Mouse (Mus musculus): ENCODE measurements around the gene Myzap. TPM values are rescaled to one million over a fixed set of nuclear protein-coding genes. Genes with fewer than 3 reads are reported as not detected.
A peak's percentile ranks its signal among the peaks of the same experiment; 100 is the strongest.

Gene Myzap
- polyA plus RNA-seq, 1 experiment from 2014 or later: 7.9 TPM

DNA sequence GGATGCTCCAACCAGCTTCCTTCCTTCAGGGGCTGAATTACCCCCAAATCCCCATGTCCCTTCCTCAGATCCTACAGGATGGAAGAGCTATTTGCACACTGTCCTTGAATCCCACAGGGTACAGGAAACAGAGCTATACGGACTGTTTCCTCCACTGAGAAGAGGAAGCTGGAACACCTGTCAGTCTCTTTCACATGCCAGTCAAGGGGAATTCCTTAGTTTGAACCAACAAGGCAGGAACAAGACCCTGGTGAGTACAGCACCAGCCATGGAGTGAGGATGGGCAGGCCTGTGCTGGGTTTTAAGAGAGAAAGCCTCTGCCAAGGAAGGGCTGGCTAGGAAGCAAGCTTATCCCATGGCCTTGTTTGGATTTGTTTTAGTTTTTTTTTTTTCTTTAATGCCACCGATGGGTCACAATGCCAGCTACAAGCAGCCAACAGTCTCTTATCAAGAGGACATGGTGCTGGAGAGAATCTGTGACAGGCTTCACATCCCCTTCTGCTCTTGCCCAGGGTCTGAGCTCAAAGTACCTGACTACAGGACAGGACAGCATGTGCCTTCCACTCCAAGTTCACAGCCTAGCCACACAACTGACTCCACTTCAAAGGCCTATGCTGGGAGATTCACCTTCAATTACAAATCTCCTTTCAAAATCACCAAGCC lies 3.1 kb downstream of the Myzap start:
- H3K9ac ChIP-seq (ENCODE audit: low read depth, low read length): no peak overlapping the region
- H3K27ac ChIP-seq (ENCODE audit: low read length): 0 out of 2 replicates have a peak overlapping the region, but pooled peaks have one; percentile 14
- peaks cover 8% of the 10 kb centered on the region for H3K4me1 ChIP-seq (ENCODE audit: control insufficient read depth, insufficient read depth, low read length)
- no peaks in the 10 kb centered on the region for H3K36me3 ChIP-seq (ENCODE audit: control insufficient read depth, insufficient read depth, low read length)
- no peaks in the 10 kb centered on the region for H3K9me3 ChIP-seq (ENCODE audit: control insufficient read depth, low read length)
- ATAC-seq: no peak
- no peak overlapping the region for H3K4me2 ChIP-seq (ENCODE audit: low read depth, low read length)
- H3K4me3 ChIP-seq (ENCODE audit: low read length): no peak overlapping the region
- H3K27me3 ChIP-seq (replicated peaks; ENCODE audit: control insufficient read depth, insufficient read depth, low read length): no peaks in the 10 kb centered on the region
- WGBS: 68% methylated on average over 2 of the region's 2 CpGs

GRCm38 (mm10) chr9:71586408-71586807 lies 5.8 kb downstream of the Myzap start:
- H3K36me3 ChIP-seq (ENCODE audit: control insufficient read depth, insufficient read depth, low read length): no peaks in the 10 kb centered on the region
- 46% methylated on average over 3 of the region's 3 CpGs for WGBS
- H3K27me3 ChIP-seq (replicated peaks; ENCODE audit: control insufficient read depth, insufficient read depth, low read length): no peaks in the 10 kb centered on the region
- H3K9ac ChIP-seq (ENCODE audit: low read depth, low read length): no peak overlapping the region
- no peaks in the 10 kb centered on the region for H3K4me1 ChIP-seq (ENCODE audit: control insufficient read depth, insufficient read depth, low read length)
- ATAC-seq: 0 out of 2 replicates have a peak, but pooled peaks have one; percentile 45
- H3K4me2 ChIP-seq (ENCODE audit: low read depth, low read length): no peak overlapping the region
- H3K27ac ChIP-seq (ENCODE audit: low read length): no peak overlapping the region
- H3K4me3 ChIP-seq (ENCODE audit: low read length): no peak overlapping the region
- H3K9me3 ChIP-seq (ENCODE audit: control insufficient read depth, low read length): no peaks in the 10 kb centered on the region

DNA sequence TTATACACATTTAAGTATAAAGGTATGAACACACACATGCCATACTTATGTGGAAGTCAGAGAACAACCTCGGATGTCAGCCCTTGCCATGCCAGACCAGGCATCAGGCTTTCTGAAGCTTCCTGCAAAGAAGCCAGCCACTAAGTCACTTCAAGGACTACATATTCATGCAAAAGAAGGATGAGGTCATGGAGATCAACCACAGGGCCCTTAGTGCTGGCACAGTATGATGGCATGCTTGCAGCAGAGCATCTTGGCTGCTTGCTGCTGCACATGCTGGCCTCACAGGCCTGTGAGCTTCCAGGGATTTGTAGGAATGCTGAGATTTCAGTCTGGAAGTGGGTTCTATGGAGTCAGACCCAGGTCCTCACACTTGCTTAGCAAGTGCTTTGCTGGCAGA lies 9.4 kb downstream of the Myzap start:
- Histone ChIP-seq H3K9me3 (ENCODE audit: control insufficient read depth, low read length) (no peaks in the 10 kb centered on the region), H3K4me1 (ENCODE audit: control insufficient read depth, insufficient read depth, low read length) (no peaks in the 10 kb centered on the region), H3K36me3 (ENCODE audit: control insufficient read depth, insufficient read depth, low read length) (no peaks in the 10 kb centered on the region), H3K27me3 (replicated peaks; ENCODE audit: control insufficient read depth, insufficient read depth, low read length) (no peaks in the 10 kb centered on the region), H3K4me3 (ENCODE audit: low read length) (no peak overlapping the region), H3K9ac (ENCODE audit: low read depth, low read length) (no peak overlapping the region), H3K27ac (ENCODE audit: low read length) (no peak overlapping the region), H3K4me2 (ENCODE audit: low read depth, low read length) (no peak overlapping the region)
- ATAC-seq: no peak
- 79% methylated on average over 1 of the region's 1 CpGs for WGBS

DNA sequence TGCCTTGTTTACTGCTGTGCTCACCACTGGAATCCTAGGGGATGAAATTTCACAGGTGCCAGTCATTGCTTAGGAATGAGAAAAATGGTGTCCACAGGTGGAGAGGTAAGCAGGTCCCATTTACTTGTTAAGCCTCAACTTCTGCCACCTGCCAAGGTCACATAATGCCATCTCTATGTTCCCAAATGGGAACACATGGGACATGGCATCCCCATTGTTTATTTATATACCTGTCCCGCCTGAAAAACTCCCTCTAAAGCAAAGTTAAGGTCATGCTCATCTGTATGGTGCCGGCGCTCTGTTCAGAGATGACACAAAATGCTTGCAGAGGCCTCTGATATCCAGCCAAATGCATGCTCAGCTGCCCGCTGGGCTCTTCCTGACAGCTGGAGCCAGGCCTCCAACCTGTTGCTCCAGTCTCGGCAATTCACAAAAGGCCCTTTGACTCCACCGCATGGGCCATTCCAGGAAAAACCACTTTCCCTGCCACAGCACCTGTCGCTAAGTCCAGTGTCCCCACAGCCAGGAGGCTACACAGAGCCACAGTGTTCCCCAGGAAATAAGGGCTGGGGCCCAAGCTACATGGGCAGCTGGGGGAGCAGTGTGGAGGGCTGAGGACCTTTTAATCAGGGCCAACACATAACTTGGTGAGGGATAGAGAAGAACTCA lies 13.1 kb downstream of the Myzap start:
- H3K9me3 ChIP-seq (ENCODE audit: control insufficient read depth, low read length): no peaks in the 10 kb centered on the region
- WGBS: 48% methylated on average over 7 of the region's 7 CpGs
- H3K9ac ChIP-seq (ENCODE audit: low read depth, low read length): no peak overlapping the region
- no peak overlapping the region for H3K4me3 ChIP-seq (ENCODE audit: low read length)
- no peaks in the 10 kb centered on the region for H3K4me1 ChIP-seq (ENCODE audit: control insufficient read depth, insufficient read depth, low read length)
- peak; percentile 85 for ATAC-seq
- H3K4me2 ChIP-seq (ENCODE audit: low read depth, low read length): no peak overlapping the region
- no peaks in the 10 kb centered on the region for H3K36me3 ChIP-seq (ENCODE audit: control insufficient read depth, insufficient read depth, low read length)
- H3K27me3 ChIP-seq (replicated peaks; ENCODE audit: control insufficient read depth, insufficient read depth, low read length): no peaks in the 10 kb centered on the region
- no peak overlapping the region for H3K27ac ChIP-seq (ENCODE audit: low read length)

DNA sequence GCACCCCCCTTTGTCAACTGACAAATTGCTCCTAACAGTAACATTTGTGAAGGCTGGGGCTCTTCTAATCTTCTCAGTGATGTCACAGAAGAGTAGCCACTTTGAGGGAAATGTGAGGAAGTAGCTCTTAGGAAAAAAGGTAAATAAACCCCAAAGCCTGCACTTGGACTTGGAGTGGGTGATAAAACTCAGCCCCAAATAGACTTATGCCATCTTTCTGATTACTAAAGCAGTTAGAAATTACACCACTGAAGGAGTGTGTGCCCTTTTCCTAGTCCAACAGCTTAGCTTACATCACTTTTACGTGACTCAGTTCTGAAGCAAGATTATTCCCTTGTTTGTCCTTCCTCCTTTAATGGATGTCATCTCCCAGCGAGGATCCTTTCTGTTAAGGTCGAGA lies 17.7 kb downstream of the Myzap start:
- no peak overlapping the region for H3K4me2 ChIP-seq (ENCODE audit: low read depth, low read length)
- no peak for ATAC-seq
- 76% methylated on average over 3 of the region's 3 CpGs for WGBS
- H3K36me3 ChIP-seq (ENCODE audit: control insufficient read depth, insufficient read depth, low read length): no peaks in the 10 kb centered on the region
- no peaks in the 10 kb centered on the region for H3K9me3 ChIP-seq (ENCODE audit: control insufficient read depth, low read length)
- H3K9ac ChIP-seq (ENCODE audit: low read depth, low read length): no peak overlapping the region
- H3K27me3 ChIP-seq (replicated peaks; ENCODE audit: control insufficient read depth, insufficient read depth, low read length): no peaks in the 10 kb centered on the region
- peaks cover 4% of the 10 kb centered on the region for H3K4me1 ChIP-seq (ENCODE audit: control insufficient read depth, insufficient read depth, low read length)
- H3K4me3 ChIP-seq (ENCODE audit: low read length): no peak overlapping the region
- H3K27ac ChIP-seq (ENCODE audit: low read length): no peak overlapping the region

DNA sequence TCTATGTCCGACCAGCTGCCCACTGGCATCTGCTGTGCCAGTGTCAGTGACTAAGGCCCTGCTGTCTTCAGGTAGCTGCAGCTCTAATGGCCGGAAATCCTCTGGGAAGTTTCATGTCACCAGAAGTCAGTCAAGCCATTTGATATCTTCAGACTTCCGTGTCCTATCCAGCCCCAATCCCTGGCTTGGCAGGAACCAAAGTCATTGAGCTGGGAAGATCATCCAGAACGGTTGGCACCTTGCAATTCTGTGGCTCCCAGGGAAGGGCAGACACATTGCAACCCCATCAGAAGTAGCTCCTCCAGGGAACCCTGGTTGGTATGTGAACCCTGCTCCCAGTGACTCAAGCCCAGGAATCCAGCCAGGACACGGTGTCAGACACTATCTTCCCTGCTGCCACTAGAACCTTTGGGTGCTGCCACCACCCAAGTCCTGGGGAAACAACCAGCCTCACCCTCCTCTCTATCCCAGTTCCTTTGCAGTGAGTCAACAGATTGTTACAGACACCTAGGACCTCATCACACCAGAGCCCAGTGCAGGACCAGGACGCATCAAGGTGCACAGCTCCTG lies 18.3 kb downstream of the Myzap start:
- no peaks in the 10 kb centered on the region for H3K9me3 ChIP-seq (ENCODE audit: control insufficient read depth, low read length)
- peaks cover 4% of the 10 kb centered on the region for H3K4me1 ChIP-seq (ENCODE audit: control insufficient read depth, insufficient read depth, low read length)
- H3K36me3 ChIP-seq (ENCODE audit: control insufficient read depth, insufficient read depth, low read length): no peaks in the 10 kb centered on the region
- H3K27ac ChIP-seq (ENCODE audit: low read length): no peak overlapping the region
- H3K4me3 ChIP-seq (ENCODE audit: low read length): no peak overlapping the region
- no peak overlapping the region for H3K9ac ChIP-seq (ENCODE audit: low read depth, low read length)
- H3K27me3 ChIP-seq (replicated peaks; ENCODE audit: control insufficient read depth, insufficient read depth, low read length): no peaks in the 10 kb centered on the region
- no peak for ATAC-seq
- 81% methylated on average over 6 of the region's 6 CpGs for WGBS
- H3K4me2 ChIP-seq (ENCODE audit: low read depth, low read length): no peak overlapping the region

DNA sequence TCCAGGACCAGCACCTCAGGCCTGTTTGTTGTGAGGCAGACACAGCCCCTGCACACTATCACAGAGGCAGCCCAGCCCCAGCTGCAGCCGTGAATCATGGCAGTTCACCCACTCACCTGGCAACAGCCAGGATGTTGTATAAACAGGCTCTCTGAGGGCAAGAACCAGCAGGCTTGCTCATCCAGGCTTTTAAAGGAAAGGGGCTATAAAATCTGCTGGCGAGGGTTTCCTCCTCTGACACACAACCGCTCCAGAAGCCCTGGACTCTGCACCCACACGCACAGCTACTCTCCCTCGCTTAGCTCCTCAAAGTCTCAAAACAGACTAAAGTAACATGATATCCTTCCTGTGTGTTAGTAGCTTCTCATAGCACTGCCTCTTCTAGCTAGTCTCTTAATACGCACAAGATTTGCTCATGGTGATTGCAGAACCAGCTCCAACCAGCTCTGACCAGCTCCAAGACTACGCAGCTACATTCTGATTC lies 21.0 kb downstream of the Myzap start:
- Histone ChIP-seq H3K9me3 (ENCODE audit: control insufficient read depth, low read length) (no peaks in the 10 kb centered on the region), H3K27ac (ENCODE audit: low read length) (no peak overlapping the region), H3K27me3 (replicated peaks; ENCODE audit: control insufficient read depth, insufficient read depth, low read length) (no peaks in the 10 kb centered on the region), H3K4me1 (ENCODE audit: control insufficient read depth, insufficient read depth, low read length) (peaks cover 4% of the 10 kb centered on the region), H3K36me3 (ENCODE audit: control insufficient read depth, insufficient read depth, low read length) (no peaks in the 10 kb centered on the region), H3K4me2 (ENCODE audit: low read depth, low read length) (no peak overlapping the region), H3K4me3 (ENCODE audit: low read length) (no peak overlapping the region), H3K9ac (ENCODE audit: low read depth, low read length) (no peak overlapping the region)
- 30% methylated on average over 7 of the region's 7 CpGs for WGBS
- peak; percentile 90 for ATAC-seq

DNA sequence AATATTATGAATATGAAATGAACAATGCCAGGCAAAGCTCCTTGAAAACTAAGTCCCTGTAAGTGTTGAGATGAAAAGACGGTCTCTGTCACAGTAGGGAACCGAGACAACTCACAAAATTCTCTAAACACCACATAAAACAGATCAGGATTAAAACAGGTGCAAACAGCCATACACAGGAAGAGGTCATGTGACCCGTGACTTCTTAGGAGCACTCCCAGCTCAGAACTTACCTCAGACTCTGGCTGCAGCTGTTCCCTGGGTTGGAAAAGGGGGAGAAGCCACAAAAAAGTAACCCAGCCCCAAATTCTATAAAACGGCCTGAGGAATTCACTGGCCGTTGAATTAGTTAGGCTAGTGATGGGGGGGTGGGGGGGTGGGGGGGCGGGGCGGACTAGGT lies 22.0 kb downstream of the Myzap start:
- no peak overlapping the region for H3K27ac ChIP-seq (ENCODE audit: low read length)
- H3K9ac ChIP-seq (ENCODE audit: low read depth, low read length): no peak overlapping the region
- H3K4me2 ChIP-seq (ENCODE audit: low read depth, low read length): no peak overlapping the region
- WGBS: 66% methylated on average over 7 of the region's 7 CpGs
- no peak overlapping the region for H3K4me3 ChIP-seq (ENCODE audit: low read length)
- H3K27me3 ChIP-seq (replicated peaks; ENCODE audit: control insufficient read depth, insufficient read depth, low read length): no peaks in the 10 kb centered on the region
- peaks cover 4% of the 10 kb centered on the region for H3K4me1 ChIP-seq (ENCODE audit: control insufficient read depth, insufficient read depth, low read length)
- ATAC-seq: no peak
- H3K36me3 ChIP-seq (ENCODE audit: control insufficient read depth, insufficient read depth, low read length): no peaks in the 10 kb centered on the region
- no peaks in the 10 kb centered on the region for H3K9me3 ChIP-seq (ENCODE audit: control insufficient read depth, low read length)

DNA sequence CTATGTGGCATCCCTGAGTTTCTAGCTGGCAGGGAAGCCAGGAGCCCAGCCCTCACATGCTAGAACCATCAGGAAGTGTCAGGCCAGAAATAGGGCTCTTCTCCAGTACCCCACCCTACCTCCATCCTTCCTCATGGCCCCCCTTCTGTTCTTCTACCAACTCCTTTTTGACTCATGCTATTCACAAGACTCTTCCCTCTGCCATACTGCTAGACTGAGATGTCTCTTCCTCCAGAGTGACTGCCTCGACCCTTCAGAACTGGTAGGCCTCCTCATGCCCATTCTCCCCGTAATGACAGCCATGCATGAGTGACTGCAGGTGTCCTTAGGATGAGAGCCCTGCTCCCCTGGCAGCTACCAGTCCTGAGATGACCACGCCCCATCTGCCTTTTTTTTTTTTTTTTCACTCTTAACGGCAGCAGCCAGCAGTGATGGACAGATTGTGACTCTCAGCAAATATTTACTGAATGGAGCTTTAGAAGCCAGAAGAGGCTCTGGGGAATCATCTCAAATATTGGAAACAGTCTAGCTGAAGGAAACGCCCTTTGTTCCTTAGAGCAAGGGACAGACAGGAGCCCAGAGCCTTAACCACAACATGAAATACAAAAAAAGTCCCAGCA lies 23.7 kb downstream of the Myzap start:
- H3K4me2 ChIP-seq (ENCODE audit: low read depth, low read length): no peak overlapping the region
- no peaks in the 10 kb centered on the region for H3K36me3 ChIP-seq (ENCODE audit: control insufficient read depth, insufficient read depth, low read length)
- peaks cover 4% of the 10 kb centered on the region for H3K4me1 ChIP-seq (ENCODE audit: control insufficient read depth, insufficient read depth, low read length)
- no peak overlapping the region for H3K27ac ChIP-seq (ENCODE audit: low read length)
- no peak for ATAC-seq
- no peak overlapping the region for H3K9ac ChIP-seq (ENCODE audit: low read depth, low read length)
- 41% methylated on average over 5 of the region's 5 CpGs for WGBS
- no peak overlapping the region for H3K4me3 ChIP-seq (ENCODE audit: low read length)
- H3K9me3 ChIP-seq (ENCODE audit: control insufficient read depth, low read length): no peaks in the 10 kb centered on the region
- H3K27me3 ChIP-seq (replicated peaks; ENCODE audit: control insufficient read depth, insufficient read depth, low read length): no peaks in the 10 kb centered on the region

Data from intestine, embryonic 16.5 days (tissue).